Mouse (Mus musculus) megakaryocyte, embryonic 14.5 days (primary cell): ENCODE data around the gene Nomo1. TPM values are rescaled to one million over a fixed set of nuclear protein-coding genes. Genes with fewer than 3 reads are reported as not detected.

ENCODE experiments used
- H3K27me3 ChIP-seq: replicated peaks from 2 replicates; pipeline ENCODE3; 2012; ENCODE audit warnings: inconsistent platforms
- H3K36me3 ChIP-seq: replicated peaks from 2 replicates; pipeline ENCODE3; 2012; ENCODE audit warnings: low read length, inconsistent platforms, mixed read lengths
- H3K4me1 ChIP-seq: 2 replicates; pipeline ENCODE4 v1.6.1; 2012; ENCODE audit warnings: inconsistent platforms
- H3K4me3 ChIP-seq: replicated peaks from 2 replicates; pipeline ENCODE3; 2012; ENCODE audit warnings: moderate library complexity, mild to moderate bottlenecking, inconsistent platforms
- H3K9me3 ChIP-seq: 2 replicates; pipeline ENCODE4 v1.6.1; 2012; ENCODE audit warnings: inconsistent platforms
- FLI1 ChIP-seq: IDR thresholded peaks from 2 replicates; pipeline ENCODE4 v1.6.1; 2012; ENCODE audit warnings: low read length, inconsistent platforms, mixed read lengths
- GATA1 ChIP-seq: IDR thresholded peaks from 3 replicates; pipeline ENCODE4 v1.6.1; 2012; ENCODE audit warnings: mixed read lengths, low read length, inconsistent platforms, borderline replicate concordance
- polyA plus RNA-seq: library from polyadenylated mRNA; stranded (reverse); fragments of >175 nt; gene quantifications from 2 replicates; pipeline ENCODE4 v1.2.3, GENCODE M21; 2012; ENCODE audit warnings: low replicate concordance; ENCODE audit not compliant: insufficient read depth

The Nomo1 gene
- polyA plus RNA-seq, 1 experiment, result 218 TPM

- Histone ChIP-seq H3K27me3 (peaks cover 91% of the 10 kb centered on the region), H3K4me3 (no peak overlapping the region), H3K36me3 (no peaks in the 10 kb centered on the region), H3K9me3 (peaks cover 23% of the 10 kb centered on the region), H3K4me1 (peaks cover 25% of the 10 kb centered on the region)
- no peak for TF ChIP-seq FLI1
- TF ChIP-seq GATA1, result no peak
Observed at GRCm38 (mm10) chr7:46098221-46098918, 64.9 kb downstream of the Nomo1 start.

GRCm38 (mm10) chr7:46098919-46099286, 65.4 kb downstream of the Nomo1 start:
- H3K4me1 ChIP-seq, result peaks cover 25% of the 10 kb centered on the region
- no peak overlapping the region for H3K4me3 ChIP-seq
- H3K27me3 ChIP-seq, result peaks cover 90% of the 10 kb centered on the region
- TF ChIP-seq FLI1 (no peak), GATA1 (no peak)
- no peaks in the 10 kb centered on the region for H3K36me3 ChIP-seq
- H3K9me3 ChIP-seq, result peaks cover 23% of the 10 kb centered on the region

DNA sequence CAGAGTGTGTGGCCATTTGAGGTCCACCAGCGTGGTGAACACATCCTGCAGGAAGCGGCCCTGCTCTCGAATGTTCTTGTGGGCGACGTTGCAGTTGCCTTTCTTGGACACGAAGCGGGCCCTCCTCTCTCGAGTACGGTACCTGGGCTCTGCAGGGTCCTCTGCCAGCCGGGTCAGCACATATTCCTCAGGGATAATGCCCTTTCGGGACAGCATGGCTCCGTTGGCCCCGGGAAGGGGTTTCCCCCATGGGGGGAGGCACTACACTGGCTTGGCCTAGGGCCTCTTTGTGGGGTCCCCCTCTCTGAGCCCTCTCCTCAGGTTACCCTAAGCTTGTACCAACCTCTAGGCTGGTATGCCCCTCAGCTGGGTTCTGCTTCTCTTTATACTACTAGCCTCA, 66.2 kb downstream of the Nomo1 start:
- Histone ChIP-seq H3K9me3 (peaks cover 23% of the 10 kb centered on the region), H3K27me3 (peaks cover 92% of the 10 kb centered on the region), H3K36me3 (no peaks in the 10 kb centered on the region), H3K4me3 (peak overlapping the region; percentile 29), H3K4me1 (peaks cover 25% of the 10 kb centered on the region)
- TF ChIP-seq GATA1 (no peak), FLI1 (no peak)

- H3K4me1 ChIP-seq, result peaks cover 25% of the 10 kb centered on the region
- H3K27me3 ChIP-seq, result peaks cover 92% of the 10 kb centered on the region
- peak within 1 kb of the TSS; percentile 90 for H3K4me3 ChIP-seq
- no peaks in the 10 kb centered on the region for H3K36me3 ChIP-seq
- TF ChIP-seq GATA1 (no peak), FLI1 (no peak)
- peaks cover 23% of the 10 kb centered on the region for H3K9me3 ChIP-seq
Observed at GRCm38 (mm10) chr7:46100563-46100962, 67.1 kb downstream of the Nomo1 start, which contains the start of gene Kcnj11. Gene Kcnj11, minus strand, starts transcription at chr7:46100764.

- peaks cover 94% of the 10 kb centered on the region for H3K27me3 ChIP-seq
- H3K4me3 ChIP-seq, result no peak overlapping the region
- TF ChIP-seq FLI1 (no peak), GATA1 (no peak)
- no peaks in the 10 kb centered on the region for H3K36me3 ChIP-seq
- H3K4me1 ChIP-seq, result peaks cover 20% of the 10 kb centered on the region
- H3K9me3 ChIP-seq, result peaks cover 23% of the 10 kb centered on the region
Observed at GRCm38 (mm10) chr7:46103075-46103591, 69.6 kb downstream of the Nomo1 start.

DNA sequence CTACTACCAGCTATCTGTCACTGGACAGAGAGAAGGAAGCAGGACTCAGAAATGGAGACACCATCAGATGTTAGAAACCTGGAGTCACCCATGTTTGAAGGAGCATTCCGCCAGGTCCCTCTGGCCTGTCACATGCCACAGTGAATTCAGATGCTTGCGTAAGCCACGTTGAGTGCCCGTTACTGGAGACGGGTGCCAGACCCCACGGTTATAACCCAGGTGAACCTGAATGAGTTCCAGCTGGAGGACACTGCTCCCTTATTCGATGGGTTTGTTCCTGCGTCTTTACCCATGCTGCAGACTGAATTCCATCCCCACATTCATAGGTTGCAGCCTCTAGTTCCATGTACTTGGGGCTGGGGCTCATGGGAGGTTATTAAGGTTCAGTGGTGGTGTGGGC, 70.3 kb downstream of the Nomo1 start:
- TF ChIP-seq GATA1 (no peak), FLI1 (no peak)
- H3K27me3 ChIP-seq, result peaks cover 93% of the 10 kb centered on the region
- peaks cover 20% of the 10 kb centered on the region for H3K4me1 ChIP-seq
- no peaks in the 10 kb centered on the region for H3K36me3 ChIP-seq
- H3K9me3 ChIP-seq, result peaks cover 20% of the 10 kb centered on the region
- H3K4me3 ChIP-seq, result no peak overlapping the region

DNA sequence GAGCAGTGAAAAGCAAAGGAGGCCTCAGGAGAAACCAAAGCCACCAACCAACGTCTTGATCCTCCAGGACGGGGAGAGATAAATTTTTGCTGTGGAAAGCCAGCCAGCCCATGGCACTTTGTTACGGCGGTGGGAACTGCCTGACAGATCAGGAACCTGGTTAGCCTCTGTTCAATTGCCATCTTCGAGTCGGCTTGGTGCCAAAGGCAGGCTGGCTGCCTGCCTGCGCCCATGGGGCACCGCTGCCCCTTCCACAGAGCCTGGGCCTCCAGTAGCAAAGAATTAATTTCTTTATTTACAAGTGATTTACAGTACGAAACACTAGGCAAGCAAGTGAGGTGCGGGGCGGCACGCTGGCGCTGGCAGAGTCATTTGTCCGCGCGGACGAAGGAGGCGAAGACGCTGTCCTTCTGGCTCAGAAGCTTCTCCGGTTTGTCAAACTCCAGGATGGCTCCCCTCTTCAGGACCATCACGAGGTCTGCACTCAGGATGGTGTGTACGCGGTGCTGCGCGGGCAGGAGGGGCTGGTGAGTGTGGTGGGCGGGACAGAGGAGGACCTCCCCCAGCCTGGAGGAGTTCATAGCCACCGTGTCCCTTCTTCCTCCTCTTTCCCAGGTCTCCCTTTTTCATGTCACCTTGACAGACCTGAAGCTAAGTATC, 70.9 kb downstream of the Nomo1 start:
- TF ChIP-seq FLI1, result no peak
- Histone ChIP-seq H3K9me3 (peaks cover 14% of the 10 kb centered on the region), H3K27me3 (peaks cover 93% of the 10 kb centered on the region), H3K4me1 (peaks cover 16% of the 10 kb centered on the region), H3K4me3 (no peak overlapping the region), H3K36me3 (no peaks in the 10 kb centered on the region)

DNA sequence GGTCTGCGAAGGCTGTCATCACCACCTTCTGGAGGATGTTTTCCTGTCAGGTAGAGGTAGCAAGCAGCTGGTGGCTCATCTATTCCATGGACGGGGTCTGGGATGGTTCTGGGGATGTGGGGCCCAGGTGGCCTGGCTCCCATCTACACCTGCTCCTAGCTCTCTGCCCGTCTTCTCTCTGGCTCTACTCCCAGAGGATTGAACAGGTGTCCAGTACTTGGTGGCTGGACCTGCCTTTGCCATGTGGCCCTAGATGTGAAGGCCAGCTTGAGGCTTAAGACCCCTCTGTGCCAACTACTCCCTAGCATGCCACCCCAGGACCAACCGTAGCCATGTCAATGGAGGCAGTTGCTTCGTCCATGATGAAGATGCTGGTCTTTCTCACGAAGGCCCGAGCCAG, 72.0 kb downstream of the Nomo1 start:
- H3K36me3 ChIP-seq, result no peaks in the 10 kb centered on the region
- H3K4me3 ChIP-seq, result no peak overlapping the region
- H3K27me3 ChIP-seq, result peaks cover 90% of the 10 kb centered on the region
- H3K4me1 ChIP-seq, result peaks cover 5% of the 10 kb centered on the region
- H3K9me3 ChIP-seq, result peaks cover 9% of the 10 kb centered on the region; the same call in 1 of the 2 replicates
- no peak for TF ChIP-seq GATA1
- TF ChIP-seq FLI1, result no peak

GRCm38 (mm10) chr7:46110079-46110478, 76.6 kb downstream of the Nomo1 start:
- no peaks in the 10 kb centered on the region for H3K4me1 ChIP-seq
- no peaks in the 10 kb centered on the region for H3K36me3 ChIP-seq
- no peaks in the 10 kb centered on the region for H3K9me3 ChIP-seq
- H3K4me3 ChIP-seq, result no peak overlapping the region
- peaks cover 80% of the 10 kb centered on the region for H3K27me3 ChIP-seq
- TF ChIP-seq GATA1 (no peak), FLI1 (no peak)

DNA sequence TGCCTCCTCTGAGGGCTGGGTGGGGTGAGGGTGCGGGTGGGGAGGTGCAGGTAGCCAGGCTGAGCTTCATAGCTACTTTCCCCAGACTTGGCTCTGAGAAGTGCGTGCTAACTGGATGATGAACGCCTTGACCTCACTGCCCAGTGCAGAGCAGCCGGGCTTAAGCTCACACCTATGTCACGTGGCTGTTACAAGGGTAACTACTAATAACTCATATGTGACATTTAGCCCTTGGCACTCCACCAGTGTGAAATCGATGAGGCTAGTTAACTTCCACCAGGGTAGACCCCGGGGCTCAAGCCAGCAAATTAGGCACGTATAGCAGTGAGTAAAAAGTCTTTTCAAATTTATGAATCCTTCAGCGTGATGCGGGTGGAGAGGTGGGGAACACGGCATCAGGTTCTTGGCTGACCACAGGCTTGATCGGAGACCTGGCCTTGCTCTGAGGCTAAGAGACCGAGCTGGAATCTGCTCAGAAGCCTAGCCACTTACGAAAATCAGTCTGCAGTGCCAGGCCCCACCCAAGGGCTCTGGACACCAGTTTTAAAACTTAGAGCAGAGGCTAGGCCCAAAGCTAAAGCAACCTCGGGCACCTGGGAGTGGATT, 77.8 kb downstream of the Nomo1 start:
- Histone ChIP-seq H3K4me3 (no peak overlapping the region), H3K9me3 (no peaks in the 10 kb centered on the region), H3K36me3 (no peaks in the 10 kb centered on the region), H3K27me3 (peaks cover 73% of the 10 kb centered on the region), H3K4me1 (no peaks in the 10 kb centered on the region)
- TF ChIP-seq FLI1 (no peak), GATA1 (no peak)
